Mouse (Mus musculus): ENCODE data around the gene Lrfn2.

Lrfn2 gene

DNA sequence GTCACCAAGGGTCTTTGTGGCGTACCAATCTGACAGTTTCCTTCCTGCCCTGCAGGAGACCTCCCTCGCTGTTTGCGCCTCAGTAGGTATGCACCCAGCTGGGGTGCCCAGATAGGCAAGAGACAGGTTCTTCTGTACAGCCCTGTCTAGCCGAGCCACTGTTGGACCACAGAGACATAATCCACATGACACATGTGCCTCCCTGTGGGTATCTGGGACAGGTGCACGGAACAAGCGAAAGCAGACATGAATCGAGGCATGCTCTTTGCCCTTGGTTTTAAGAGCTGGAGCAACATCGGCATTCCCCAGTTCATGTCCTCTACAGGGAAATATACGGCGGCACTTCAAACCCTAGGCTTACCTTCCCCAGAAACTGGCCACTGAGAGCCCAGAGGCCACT is 1.2 kb upstream of the Lrfn2 start:
- peaks cover 41% of the 10 kb centered on the region for H3K4me1 ChIP-seq (replicated peaks; ENCODE audit: low read depth, low read length)
- TF ChIP-seq POU5F1 (IDR thresholded peaks at IDR 0.05; ENCODE audit: borderline replicate concordance, low read length): no peak
- no peak for TF ChIP-seq NANOG (IDR thresholded peaks at IDR 0.05; ENCODE audit: borderline replicate concordance, low read length)
- no peak for TF ChIP-seq CTCF (conservative IDR thresholded peaks at IDR 0.05; ENCODE audit: low read length)
- peak overlapping the region; percentile 81 for H3K4me3 ChIP-seq (replicated peaks; ENCODE audit: low read length)
- no peaks in the 10 kb centered on the region for H3K36me3 ChIP-seq (ENCODE audit: insufficient read depth, low read length)
- H3K9me3 ChIP-seq (ENCODE audit: low read length): no peaks in the 10 kb centered on the region
- H3K27me3 ChIP-seq (ENCODE audit: insufficient read depth, low read length): peaks cover 63% of the 10 kb centered on the region

DNA sequence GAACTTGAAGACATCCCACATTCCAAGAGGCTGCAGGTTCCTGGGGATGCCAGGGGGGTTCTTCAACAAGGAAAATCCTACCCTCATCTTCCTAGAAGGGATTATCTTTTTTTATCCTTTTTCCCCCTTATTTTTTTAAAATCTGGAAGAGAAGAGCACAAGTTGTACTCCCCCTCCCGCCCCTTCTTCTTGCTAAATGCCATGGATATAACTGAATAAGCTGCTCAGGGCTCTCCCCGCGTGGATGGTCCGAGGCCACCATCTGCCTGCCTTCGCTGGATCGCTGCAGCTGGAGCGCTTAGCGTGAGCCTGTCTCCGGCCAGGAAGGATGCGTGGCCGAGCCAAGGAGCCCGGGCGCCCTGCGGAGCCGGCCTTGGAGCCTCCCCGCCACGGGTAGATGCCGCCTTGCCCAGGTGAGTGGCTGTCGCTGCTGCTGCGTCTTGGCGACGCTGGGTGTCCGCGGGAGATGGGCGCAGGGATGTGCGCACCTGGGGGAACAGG is 277 bp downstream of the Lrfn2 start:
- H3K36me3 ChIP-seq (ENCODE audit: insufficient read depth, low read length): no peaks in the 10 kb centered on the region
- peaks cover 41% of the 10 kb centered on the region for H3K4me1 ChIP-seq (replicated peaks; ENCODE audit: low read depth, low read length)
- peaks cover 63% of the 10 kb centered on the region for H3K27me3 ChIP-seq (ENCODE audit: insufficient read depth, low read length)
- peak overlapping the region; percentile 81 for H3K4me3 ChIP-seq (replicated peaks; ENCODE audit: low read length)
- TF ChIP-seq NANOG (IDR thresholded peaks at IDR 0.05; ENCODE audit: borderline replicate concordance, low read length) (no peak), CTCF (conservative IDR thresholded peaks at IDR 0.05; ENCODE audit: low read length) (no peak), POU5F1 (IDR thresholded peaks at IDR 0.05; ENCODE audit: borderline replicate concordance, low read length) (no peak)
- H3K9me3 ChIP-seq (ENCODE audit: low read length): no peaks in the 10 kb centered on the region

DNA sequence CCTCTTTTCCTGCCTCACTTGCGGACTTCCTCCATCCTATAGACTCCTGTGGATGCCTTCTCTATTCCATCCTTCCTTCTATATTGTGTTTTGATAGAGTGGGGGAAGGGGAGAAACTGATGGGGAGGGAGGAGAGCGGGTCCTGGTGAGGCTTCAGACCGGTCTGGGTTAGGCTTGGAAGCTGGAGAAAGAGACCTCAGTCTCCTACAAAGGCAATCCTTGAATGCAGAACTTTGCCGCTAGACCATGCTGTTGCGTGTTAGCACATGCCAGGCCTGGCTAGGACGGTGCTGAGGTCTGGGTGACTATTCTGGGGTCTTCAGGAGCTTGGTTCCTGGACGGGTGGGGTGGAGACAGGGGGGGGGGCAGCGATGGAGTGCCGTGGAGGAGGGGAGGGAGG is 737 bp downstream of the Lrfn2 start:
- Histone ChIP-seq H3K36me3 (ENCODE audit: insufficient read depth, low read length) (no peaks in the 10 kb centered on the region), H3K4me1 (replicated peaks; ENCODE audit: low read depth, low read length) (peaks cover 41% of the 10 kb centered on the region), H3K9me3 (ENCODE audit: low read length) (no peaks in the 10 kb centered on the region), H3K27me3 (ENCODE audit: insufficient read depth, low read length) (peaks cover 60% of the 10 kb centered on the region), H3K4me3 (replicated peaks; ENCODE audit: low read length) (peak overlapping the region; percentile 81)
- TF ChIP-seq NANOG (IDR thresholded peaks at IDR 0.05; ENCODE audit: borderline replicate concordance, low read length): no peak
- no peak for TF ChIP-seq CTCF (conservative IDR thresholded peaks at IDR 0.05; ENCODE audit: low read length)
- TF ChIP-seq POU5F1 (IDR thresholded peaks at IDR 0.05; ENCODE audit: borderline replicate concordance, low read length): no peak

DNA sequence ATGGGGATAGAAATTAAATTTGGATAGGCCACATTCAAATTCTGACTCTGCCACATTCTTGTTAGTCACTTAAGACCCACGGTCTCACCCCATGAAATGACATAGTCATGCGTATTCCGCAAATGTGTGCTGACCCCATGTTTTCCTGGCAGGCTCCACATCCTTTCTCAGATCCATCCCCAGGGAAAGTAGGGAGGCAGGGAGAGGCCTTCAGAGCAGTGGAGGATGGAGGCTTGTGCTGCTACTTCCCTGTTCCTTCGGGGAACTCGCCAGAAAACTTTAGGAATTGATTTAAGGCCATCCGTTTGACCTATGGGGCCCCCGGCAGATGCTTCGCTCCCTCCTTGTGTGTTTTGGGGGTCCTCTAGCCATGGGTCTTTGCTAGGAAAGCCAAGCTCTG is 3.0 kb downstream of the Lrfn2 start:
- Histone ChIP-seq H3K27me3 (ENCODE audit: insufficient read depth, low read length) (peaks cover 49% of the 10 kb centered on the region), H3K4me3 (replicated peaks; ENCODE audit: low read length) (no peak overlapping the region), H3K9me3 (ENCODE audit: low read length) (no peaks in the 10 kb centered on the region), H3K4me1 (replicated peaks; ENCODE audit: low read depth, low read length) (peaks cover 41% of the 10 kb centered on the region), H3K36me3 (ENCODE audit: insufficient read depth, low read length) (no peaks in the 10 kb centered on the region)
- no peak for TF ChIP-seq NANOG (IDR thresholded peaks at IDR 0.05; ENCODE audit: borderline replicate concordance, low read length)
- TF ChIP-seq POU5F1 (IDR thresholded peaks at IDR 0.05; ENCODE audit: borderline replicate concordance, low read length): no peak
- no peak for TF ChIP-seq CTCF (conservative IDR thresholded peaks at IDR 0.05; ENCODE audit: low read length)

DNA sequence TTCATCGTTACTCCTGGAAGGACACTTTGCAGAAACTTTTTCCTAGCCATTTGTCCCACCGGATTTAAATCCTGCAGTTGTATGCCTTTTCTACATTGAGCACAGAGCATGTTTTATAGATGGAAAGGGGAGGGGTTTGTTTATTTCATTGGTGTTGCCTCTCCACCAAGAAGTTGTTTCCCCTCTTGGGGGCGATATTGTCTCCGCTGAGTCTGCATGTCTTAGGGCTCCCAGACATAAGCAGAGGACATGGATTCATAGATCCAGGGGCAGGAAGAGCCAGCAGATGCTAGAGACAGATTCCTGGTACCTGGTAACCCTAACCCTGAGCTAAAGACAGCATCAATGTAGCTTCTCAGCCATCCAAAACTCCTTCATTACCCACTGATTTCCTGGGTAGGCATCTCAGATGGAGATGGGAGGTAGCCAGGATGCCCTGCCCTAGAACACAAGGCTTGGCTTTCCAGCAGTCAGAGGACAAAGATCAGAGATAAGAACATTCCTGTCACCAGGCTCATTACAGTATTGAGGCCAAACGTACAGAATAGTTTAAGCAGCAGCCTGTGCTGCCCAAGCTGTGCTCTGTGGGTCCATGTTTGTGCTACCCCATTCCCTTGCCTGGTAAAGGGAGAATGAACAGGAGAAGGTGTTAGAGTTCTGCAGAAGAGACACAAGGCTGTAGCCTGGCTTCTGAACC is 4.4 kb downstream of the Lrfn2 start:
- TF ChIP-seq CTCF (conservative IDR thresholded peaks at IDR 0.05; ENCODE audit: low read length): peak; percentile 36
- TF ChIP-seq NANOG (IDR thresholded peaks at IDR 0.05; ENCODE audit: borderline replicate concordance, low read length): no peak
- H3K27me3 ChIP-seq (ENCODE audit: insufficient read depth, low read length): peaks cover 36% of the 10 kb centered on the region

DNA sequence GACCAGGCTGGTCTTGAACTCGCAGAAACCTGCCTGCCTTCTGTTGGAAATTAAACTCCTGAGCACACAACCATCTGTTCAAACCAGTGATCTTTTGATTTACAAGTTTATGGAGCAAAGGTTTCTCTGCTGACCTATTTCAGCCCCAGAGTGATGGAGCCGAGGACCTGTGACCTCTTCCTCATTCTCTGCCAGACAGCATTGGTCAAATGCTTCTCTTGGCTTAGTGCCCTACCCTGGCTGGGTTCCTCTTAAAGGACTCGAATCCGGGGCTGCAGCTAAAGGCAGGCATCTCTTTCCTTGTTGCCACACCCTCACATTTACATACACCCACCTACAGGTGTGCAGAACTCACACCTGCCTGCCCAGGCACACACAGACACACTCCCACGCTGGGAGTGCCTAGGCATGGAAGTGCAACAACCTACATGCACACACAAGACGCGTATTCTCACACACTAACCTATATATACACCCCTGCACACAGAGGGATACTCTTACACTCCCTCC is 6.6 kb downstream of the Lrfn2 start:
- Histone ChIP-seq H3K9me3 (ENCODE audit: low read length) (no peaks in the 10 kb centered on the region), H3K4me3 (replicated peaks; ENCODE audit: low read length) (no peak overlapping the region), H3K4me1 (replicated peaks; ENCODE audit: low read depth, low read length) (peaks cover 19% of the 10 kb centered on the region), H3K36me3 (ENCODE audit: insufficient read depth, low read length) (no peaks in the 10 kb centered on the region), H3K27me3 (ENCODE audit: insufficient read depth, low read length) (peaks cover 19% of the 10 kb centered on the region)
- TF ChIP-seq CTCF (conservative IDR thresholded peaks at IDR 0.05; ENCODE audit: low read length) (no peak), POU5F1 (IDR thresholded peaks at IDR 0.05; ENCODE audit: borderline replicate concordance, low read length) (no peak), NANOG (IDR thresholded peaks at IDR 0.05; ENCODE audit: borderline replicate concordance, low read length) (no peak)

More for the DNA sequence above, 4.4 kb downstream of the Lrfn2 start:
- Histone ChIP-seq H3K4me3 (replicated peaks; ENCODE audit: low read length) (no peak overlapping the region), H3K4me1 (replicated peaks; ENCODE audit: low read depth, low read length) (peaks cover 32% of the 10 kb centered on the region), H3K9me3 (ENCODE audit: low read length) (no peaks in the 10 kb centered on the region), H3K36me3 (ENCODE audit: insufficient read depth, low read length) (no peaks in the 10 kb centered on the region)

DNA sequence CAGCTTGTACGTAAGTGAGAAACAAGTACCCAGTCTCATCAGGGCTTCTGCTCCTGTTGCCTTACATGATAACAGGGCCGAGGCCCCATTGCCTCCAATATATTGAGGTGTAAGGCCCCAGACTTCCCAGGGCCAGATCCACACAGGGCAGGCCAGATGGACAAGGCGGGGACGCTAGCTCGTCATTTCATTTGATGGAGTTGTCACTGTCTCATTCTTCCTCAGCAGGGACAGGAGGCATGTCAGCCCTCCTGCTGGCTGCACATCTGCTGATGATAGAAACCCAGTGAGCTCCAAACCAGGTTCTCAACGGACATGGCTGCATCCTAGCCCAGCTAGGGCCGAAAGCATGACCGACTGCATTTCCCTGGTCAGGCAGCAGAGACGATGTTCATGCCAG is 14.1 kb downstream of the Lrfn2 start:
- Histone ChIP-seq H3K4me3 (replicated peaks; ENCODE audit: low read length) (no peak overlapping the region), H3K27me3 (ENCODE audit: insufficient read depth, low read length) (peaks cover 14% of the 10 kb centered on the region), H3K4me1 (replicated peaks; ENCODE audit: low read depth, low read length) (peaks cover 3% of the 10 kb centered on the region; the same call in 1 of the 2 replicates), H3K9me3 (ENCODE audit: low read length) (no peaks in the 10 kb centered on the region), H3K36me3 (ENCODE audit: insufficient read depth, low read length) (no peaks in the 10 kb centered on the region)
- TF ChIP-seq POU5F1 (IDR thresholded peaks at IDR 0.05; ENCODE audit: borderline replicate concordance, low read length) (no peak), CTCF (conservative IDR thresholded peaks at IDR 0.05; ENCODE audit: low read length) (no peak), NANOG (IDR thresholded peaks at IDR 0.05; ENCODE audit: borderline replicate concordance, low read length) (no peak)

DNA sequence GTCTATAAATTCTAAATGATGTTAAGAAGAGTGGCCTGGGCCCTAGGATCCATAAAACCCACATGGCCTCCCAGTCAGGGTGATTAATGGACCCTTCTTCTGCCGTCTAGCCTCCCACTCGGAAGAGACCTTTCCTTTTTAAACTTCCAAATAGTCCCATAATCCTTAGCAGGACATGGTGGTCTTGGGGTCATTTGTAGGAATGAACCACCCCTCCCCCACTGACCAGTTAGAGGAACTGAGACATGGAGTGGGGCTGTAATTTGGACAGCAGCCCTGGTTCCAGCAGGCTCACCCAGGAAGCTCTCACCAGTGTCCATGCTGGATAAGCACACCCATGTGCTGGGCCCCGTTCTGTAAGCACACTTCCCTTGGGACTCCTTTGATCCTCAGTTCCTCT is 14.6 kb downstream of the Lrfn2 start:
- H3K4me1 ChIP-seq (replicated peaks; ENCODE audit: low read depth, low read length): peaks cover 3% of the 10 kb centered on the region; the same call in 1 of the 2 replicates
- peaks cover 14% of the 10 kb centered on the region for H3K27me3 ChIP-seq (ENCODE audit: insufficient read depth, low read length)
- TF ChIP-seq POU5F1 (IDR thresholded peaks at IDR 0.05; ENCODE audit: borderline replicate concordance, low read length) (no peak), CTCF (conservative IDR thresholded peaks at IDR 0.05; ENCODE audit: low read length) (no peak), NANOG (IDR thresholded peaks at IDR 0.05; ENCODE audit: borderline replicate concordance, low read length) (no peak)
- no peak overlapping the region for H3K4me3 ChIP-seq (replicated peaks; ENCODE audit: low read length)
- H3K36me3 ChIP-seq (ENCODE audit: insufficient read depth, low read length): no peaks in the 10 kb centered on the region
- H3K9me3 ChIP-seq (ENCODE audit: low read length): no peaks in the 10 kb centered on the region

Data from E14TG2a.4 (cell line).